19 mouse cellular contexts compared by ENCODE assay signal in the genomic region with DNA sequence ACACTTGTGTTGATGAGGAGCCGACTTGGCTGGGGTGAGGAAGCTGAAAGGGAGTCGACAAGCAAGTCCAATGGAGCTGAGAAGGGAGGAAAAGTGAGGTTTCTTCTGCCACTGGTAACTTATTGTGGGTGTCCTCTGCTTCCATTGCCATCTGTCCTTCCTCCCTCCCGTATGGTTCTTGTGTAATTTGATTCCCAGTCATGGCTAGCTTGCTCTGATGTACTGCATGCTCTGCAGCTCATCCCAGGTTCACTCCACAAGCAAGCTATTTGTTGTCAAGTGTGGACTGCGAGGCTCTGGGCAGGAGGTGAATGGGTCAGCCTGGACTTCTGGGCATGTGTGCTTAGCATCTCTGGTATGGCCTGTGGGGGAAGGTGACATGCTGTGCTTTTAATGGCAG.
DNase-seq lines count a peak whose midpoint lies in the region; ATAC-seq and TF ChIP-seq lines count a peak whose summit lies in the region.
"Had no signal": no experiment of that assay in that cellular context is flagged by ENCODE, and none has a peak within 500 bp of the region (broad histone marks: within the 10 kb centered on the region; RNA-seq: fewer than 3 reads in every experiment).

No protein-coding gene starts in this region.

- H3K27me3 ChIP-seq in kidney, embryonic 15.5 days: no peaks in the 10 kb centered on the region
- H3K27me3 ChIP-seq: hindbrain, embryonic 15.5 days; neural tube, embryonic 12.5 days had no signal

- H3K27ac ChIP-seq in kidney, embryonic 15.5 days: no peak overlapping the region
- H3K27ac ChIP-seq in layer of hippocampus, adult 2 months: peak overlapping the region; percentile 57; the same call in 1 of the 2 replicates
- no peak overlapping the region for H3K27ac ChIP-seq in gastrocnemius, adult 2 months
- H3K27ac ChIP-seq: hindbrain, embryonic 15.5 days; left cerebral cortex, adult 2 months; neural tube, embryonic 12.5 days had no signal

- H3K4me3 ChIP-seq in kidney, embryonic 15.5 days (replicated peaks): no peak overlapping the region
- H3K4me3 ChIP-seq in layer of hippocampus, adult 2 months: no peak overlapping the region
- no peak overlapping the region for H3K4me3 ChIP-seq in gastrocnemius, adult 2 months
- H3K4me3 ChIP-seq: erythroblast, embryonic 14.5 days; hindbrain, embryonic 15.5 days; left cerebral cortex, adult 2 months; neural tube, embryonic 12.5 days had no signal

- WGBS in kidney, embryonic 15.5 days: 23% methylated on average over 4 of the region's 4 CpGs

- no peak for DNase-seq in kidney, adult 11 months
- DNase-seq in right cerebral cortex, adult 18-20 months: peak; percentile 44
- DNase-seq in right cerebral cortex, postnatal 4 days: no peak
- peak; percentile 10 to 30 for DNase-seq in layer of hippocampus, adult 2 months (ENCODE audit: low spot score in 2 of 2)
- peak; percentile 31 for DNase-seq in mesoderm, embryonic 11.5 days (ENCODE audit: low read depth, low spot score)
- no peak for DNase-seq in gastrocnemius, adult 2 months
- DNase-seq: adrenal gland, adult 2 months; cerebellum, adult 2 months; lung, embryonic 14.5 days; thymus, postnatal 25 days had no signal

- TF ChIP-seq CTCF in layer of hippocampus, adult 2 months (conservative IDR thresholded peaks at IDR 0.05): no peak
- TF ChIP-seq CTCF in gastrocnemius, adult 2 months (IDR thresholded peaks at IDR 0.05): no peak

- H3K36me3 ChIP-seq in kidney, embryonic 15.5 days: no peaks in the 10 kb centered on the region
- H3K36me3 ChIP-seq: G1E; hindbrain, embryonic 15.5 days; neural tube, embryonic 12.5 days had no signal

- H3K4me2 ChIP-seq in kidney, embryonic 15.5 days: no peak overlapping the region
- H3K4me2 ChIP-seq: hindbrain, embryonic 15.5 days; liver, embryonic 11.5 days; lung, embryonic 14.5 days; neural tube, embryonic 12.5 days had no signal

- H3K9me3 ChIP-seq in kidney, embryonic 15.5 days (replicated peaks): no peaks in the 10 kb centered on the region
- H3K9me3 ChIP-seq: G1E; hindbrain, embryonic 15.5 days; neural tube, embryonic 12.5 days had no signal

- no peak overlapping the region for H3K9ac ChIP-seq in kidney, embryonic 15.5 days
- H3K9ac ChIP-seq: hindbrain, embryonic 15.5 days; lung, embryonic 14.5 days; neural tube, embryonic 12.5 days had no signal

- 0 out of 2 replicates have a peak, but pooled peaks cover 3% of the 10 kb centered on the region for H3K4me1 ChIP-seq in kidney, embryonic 15.5 days
- H3K4me1 ChIP-seq: hindbrain, embryonic 15.5 days had no signal

- intact Hi-C loops in gastrocnemius, adult 2 months (cut with DNase I): no loop called here

- peak; percentile 79 for ATAC-seq in kidney, embryonic 15.5 days (replicated peaks; ENCODE audit: low FRiP score)
- ATAC-seq: forebrain, embryonic 16.5 days; intestine, postnatal 0 days had no signal

Comparison
In these comparisons a context has a peak if more than half of its experiments do, and no peak if none do; other contexts are left out.
1. DNase-seq: peak in right cerebral cortex, adult 18-20 months (single experiment), layer of hippocampus, adult 2 months (2 of 2) and mesoderm, embryonic 11.5 days (single experiment); none in kidney, adult 11 months (single experiment), right cerebral cortex, postnatal 4 days (single experiment) and gastrocnemius, adult 2 months (single experiment).